Mouse (Mus musculus): Measurements from ENCODE around the gene Serpinf2. TPM values are rescaled to one million over a fixed set of nuclear protein-coding genes. Genes with fewer than 3 reads are reported as not detected.
A peak's percentile ranks its signal among the peaks of the same experiment; 100 is the strongest.
"Not testable (repeated sequence)": the region's sequence is repeated elsewhere in the genome, so short reads cannot be mapped to it uniquely, and the experiment has no call there.

Gene Serpinf2
- total RNA-seq, 2 experiments from 2014 or later: not detected

DNA sequence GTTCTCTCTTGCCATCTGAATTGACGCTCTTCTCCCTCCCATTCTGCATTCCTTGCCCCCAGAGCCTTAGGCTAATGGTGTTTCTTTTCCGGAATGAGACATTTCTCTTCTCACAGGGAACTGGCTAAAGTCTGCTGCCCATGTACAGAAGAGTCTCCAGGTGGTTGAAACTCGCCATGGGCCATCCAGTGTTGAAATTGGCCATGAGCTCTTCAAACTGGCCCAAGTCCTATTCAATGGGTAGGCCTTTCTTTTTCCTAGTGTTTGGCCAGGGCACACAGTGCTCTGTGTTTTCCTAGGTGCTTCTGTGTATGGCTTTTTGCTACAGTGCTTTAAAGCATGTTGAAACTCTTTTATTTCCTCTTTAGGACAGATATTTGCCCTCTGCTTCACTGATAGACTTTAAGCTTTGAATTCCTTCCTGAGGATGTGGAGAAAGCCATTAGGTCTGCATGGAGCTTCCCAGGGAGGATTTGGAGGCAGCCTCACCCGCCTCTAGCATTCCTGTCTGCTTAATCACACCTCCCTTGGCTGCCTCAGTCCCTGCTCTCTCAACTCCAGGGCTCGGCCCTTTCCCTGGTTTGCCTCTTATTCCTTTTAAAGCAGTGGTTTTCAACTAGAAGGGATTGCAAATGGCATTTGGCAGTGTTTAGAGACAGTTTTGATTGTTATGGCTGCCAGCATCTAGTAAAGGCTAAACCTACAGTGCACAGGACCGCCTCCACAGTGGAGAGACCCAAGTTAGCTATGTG lies 35.9 kb downstream of the Serpinf2 start:
- DNase-seq: peak; percentile 59 to 62
- intact Hi-C loops (cut with DNase I): loop anchor here (2.0 to 5.0 kb wide), 3 partner anchors 55 to 211 kb away; partner anchors contain the start of genes Dph1, Rilp, Rtn4rl1 and Scarf1

DNA sequence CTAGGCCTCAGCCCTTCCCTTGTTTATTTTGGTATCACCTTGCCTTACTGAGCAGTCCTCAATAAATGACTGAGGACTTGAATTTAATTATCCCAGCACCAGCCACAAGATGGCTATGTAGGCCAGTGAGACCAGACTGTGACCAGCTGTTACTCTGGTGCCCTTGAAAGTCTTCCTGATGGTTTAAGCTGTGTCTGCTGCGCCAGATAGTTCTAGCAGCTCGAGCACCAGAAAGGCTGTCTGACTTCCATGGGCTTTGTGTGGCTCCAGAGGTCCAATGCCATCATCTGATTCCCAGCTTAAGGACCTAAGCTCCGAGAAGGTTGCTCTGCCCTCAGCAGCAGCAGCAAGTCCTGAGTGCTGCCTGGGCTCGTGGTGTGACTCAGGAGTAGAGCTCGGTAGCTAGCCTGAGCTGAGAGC lies 37.1 kb downstream of the Serpinf2 start:
- intact Hi-C loops (cut with DNase I): loop anchor here (1.0 to 5.0 kb wide), 4 partner anchors 57 to 210 kb away; partner anchors contain the start of genes Dph1, Rilp, Rtn4rl1 and Scarf1

DNA sequence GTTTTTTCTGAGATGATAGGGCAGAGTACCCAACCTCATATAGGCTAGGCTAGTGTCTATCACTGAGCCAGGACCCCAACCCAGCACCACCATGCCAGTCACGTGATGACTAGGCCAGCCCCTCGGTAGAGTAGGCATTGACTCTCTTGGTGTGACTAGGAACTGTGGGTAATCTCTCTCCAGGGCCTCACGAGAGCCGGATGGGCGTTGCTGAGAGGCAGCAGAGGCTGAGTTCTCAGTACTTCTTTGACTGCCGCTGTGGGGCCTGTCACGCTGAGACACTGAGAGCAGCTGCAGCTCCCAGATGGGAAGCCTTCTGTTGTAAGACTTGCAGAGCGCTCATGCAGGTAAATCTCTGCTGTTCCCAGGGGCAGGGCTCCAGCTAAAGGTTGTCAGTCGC lies 39.3 kb downstream of the Serpinf2 start:
- no peak for DNase-seq
- intact Hi-C loops (cut with DNase I): loop anchor here (5.0 kb wide), 2 partner anchors 112 to 208 kb away; partner anchors contain the start of genes Dph1, Rilp, Rtn4rl1 and Scarf1

More for the DNA sequence above, 37.1 kb downstream of the Serpinf2 start:
- DNase-seq: peak; percentile 77 to 79

DNA sequence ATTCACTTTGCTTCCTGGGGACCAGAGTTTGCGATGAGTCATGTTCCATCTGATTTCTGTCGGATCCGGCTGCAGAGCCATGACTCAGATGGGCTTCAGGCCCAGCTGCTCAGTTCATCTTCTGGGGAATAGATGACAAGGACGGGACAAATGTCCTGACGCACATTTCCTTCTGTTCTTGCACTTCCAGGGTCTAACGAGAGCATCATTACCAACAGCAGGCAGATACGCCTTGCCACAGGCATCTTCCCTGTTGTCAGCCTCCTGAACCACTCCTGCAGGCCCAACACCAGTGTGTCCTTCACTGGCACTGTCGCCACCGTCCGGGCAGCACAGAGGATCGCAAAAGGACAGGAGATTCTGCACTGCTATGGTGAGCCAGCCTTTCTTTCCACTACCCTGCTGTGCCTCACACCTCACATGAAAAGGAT lies 40.0 kb downstream of the Serpinf2 start:
- DNase-seq: no peak
- intact Hi-C loops (cut with DNase I): loop anchor here (10.0 kb wide), 1 partner anchor 225 kb away; the partner anchor contains the start of gene Ovca2

DNA sequence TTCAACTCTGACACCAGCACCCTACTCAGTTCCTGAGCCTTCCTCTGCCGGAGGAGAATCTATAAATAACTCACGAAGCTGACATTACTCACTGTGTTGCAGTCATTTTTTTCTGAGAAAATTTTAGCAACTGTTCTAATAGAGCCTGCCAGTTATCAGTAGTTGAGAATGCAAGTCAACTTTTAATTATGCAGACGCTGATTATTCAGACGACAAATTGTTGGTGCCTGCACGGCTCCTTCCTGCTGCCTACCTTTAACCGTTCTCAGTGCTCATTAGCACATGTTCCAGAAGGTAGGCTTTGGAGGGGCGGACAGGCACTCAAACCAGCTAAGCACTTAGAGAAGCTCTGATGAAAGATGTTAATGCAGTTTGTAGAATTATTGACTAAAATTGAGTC lies 41.9 kb downstream of the Serpinf2 start:
- intact Hi-C loops (cut with DNase I): loop anchor here (10.0 kb wide), 1 partner anchor 223 kb away; the partner anchor contains the start of gene Ovca2
- no peak for DNase-seq

DNA sequence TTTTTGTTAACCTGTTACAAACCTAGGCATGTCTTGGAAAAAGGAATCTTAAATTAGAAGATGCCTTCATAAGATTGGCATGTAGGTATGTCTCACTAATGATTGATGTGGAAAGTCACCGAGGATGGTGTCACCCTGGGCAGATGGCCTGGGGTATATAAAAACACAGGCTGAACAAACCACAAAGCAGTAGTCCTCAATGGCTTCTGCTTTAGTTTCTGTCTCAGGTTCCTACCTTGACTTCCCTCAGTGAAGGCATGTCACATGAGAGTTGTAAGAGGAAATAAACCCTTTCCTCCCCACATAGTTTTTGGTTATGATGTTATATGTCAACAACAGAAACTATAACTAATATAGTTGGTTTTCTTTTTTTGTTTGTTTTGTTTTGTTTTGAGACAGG lies 43.8 kb downstream of the Serpinf2 start:
- intact Hi-C loops (cut with DNase I): loop anchor here (10.0 kb wide), 1 partner anchor 221 kb away; the partner anchor contains the start of gene Ovca2

DNA sequence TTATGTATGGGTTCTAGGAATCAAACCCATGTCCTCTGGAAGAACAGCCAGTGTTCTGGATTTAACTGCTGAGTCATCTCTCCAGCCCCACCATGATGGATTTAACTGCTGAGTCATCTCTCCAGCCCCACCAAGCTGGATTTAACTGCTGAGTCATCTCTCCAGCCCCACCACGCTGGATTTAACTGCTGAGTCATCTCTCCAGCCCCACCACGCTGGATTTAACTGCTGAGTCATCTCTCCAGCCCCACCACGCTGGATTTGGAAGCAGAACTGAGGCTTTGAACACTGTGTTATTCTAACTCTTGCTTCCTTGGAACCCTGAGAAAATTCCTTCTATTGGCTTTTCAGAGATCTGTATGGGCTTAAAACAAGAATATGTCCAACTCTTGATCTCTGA lies 55.9 kb downstream of the Serpinf2 start:
- DNase-seq; intact Hi-C loops (cut with DNase I): not testable (repeated sequence)

More for the DNA sequence above, 43.8 kb downstream of the Serpinf2 start:
- no peak for DNase-seq

Small RNAs within 50 kb of the gene (microRNA-seq; reads per million reads assigned to microRNA genes)
- gene Mir22: 7,292 to 13,124 reads per million in 2 experiments

Other genes starting within 250 kb of the Serpinf2 start
- gene Dph1, start 248.3 kb downstream of the Serpinf2 start, total RNA-seq (2021): 10 to 100 TPM; 13.9 to 15.6 TPM
- gene Rtn4rl1, start 245.8 kb downstream of the Serpinf2 start, total RNA-seq (2021): 10 to 100 TPM; 13.9 to 21.4 TPM
- 10 to 100 TPM; 82.4 to 90.0 TPM for gene Rpa1, start 91.3 kb downstream of the Serpinf2 start, total RNA-seq (2021)
- 1 to 10 TPM; 4.9 to 7.4 TPM for gene Smyd4, start 91.2 kb downstream of the Serpinf2 start, total RNA-seq (2021)
- 10 to 100 TPM; 23.6 to 29.0 TPM for gene Serpinf1, start 16.9 kb downstream of the Serpinf2 start, total RNA-seq (2021)
- 1 to 10 TPM; 7.8 to 8.3 TPM for gene Wdr81, start 15.1 kb upstream of the Serpinf2 start, total RNA-seq (2021)
- 1 to 10 TPM; 8.1 to 9.3 TPM for gene Tlcd2, start 22.1 kb upstream of the Serpinf2 start, total RNA-seq (2021)
- 100 to 1,000 TPM; 103 to 109 TPM for gene Prpf8, start 47.2 kb upstream of the Serpinf2 start, total RNA-seq (2021)
- gene Rilp, start 70.5 kb upstream of the Serpinf2 start, total RNA-seq (2021): 10 to 100 TPM; 32.2 to 34.5 TPM
- gene Scarf1, start 73.9 kb upstream of the Serpinf2 start, total RNA-seq (2021): 10 to 100 TPM; 15.9 to 17.8 TPM
- gene Slc43a2, start 92.1 kb upstream of the Serpinf2 start, total RNA-seq (2021): 10 to 100 TPM; 14.2 to 17.3 TPM
- 100 to 1,000 TPM; 146 to 150 TPM for gene Pitpna, start 148.5 kb upstream of the Serpinf2 start, total RNA-seq (2021)
- 10 to 100 TPM; 35.4 to 37.3 TPM for gene Inpp5k, start 191.4 kb upstream of the Serpinf2 start, total RNA-seq (2021)
- gene Myo1c, start 210.9 kb upstream of the Serpinf2 start, total RNA-seq (2021): 100 to 1,000 TPM; 151 to 153 TPM
- 100 to 1,000 TPM; 108 to 112 TPM for gene Crk, start 239.7 kb upstream of the Serpinf2 start, total RNA-seq (2021)